Mouse (Mus musculus) CH12.LX (cell line): Measurements from ENCODE around the gene Pcolce. TPM values are rescaled to one million over a fixed set of nuclear protein-coding genes. Genes with fewer than 3 reads are reported as not detected.

Experiments used
- DNase-seq: peaks from one replicate; pipeline ENCODE4 v3.0.0-alpha.2; 2013; ENCODE audit errors: extremely low read depth
- H3K27ac ChIP-seq: 2 replicates; pipeline ENCODE4 v1.5.1; 2012; ENCODE audit warnings: low read depth, mild to moderate bottlenecking, control low read depth, moderate library complexity; ENCODE audit not compliant: insufficient read depth
- H3K27me3 ChIP-seq: replicated peaks from 2 replicates; pipeline ENCODE3; 2012; ENCODE audit warnings: inconsistent platforms
- H3K36me3 ChIP-seq, 2 experiments: replicated peaks in 1 of 2; 2 replicates each; pipeline versions ENCODE3 to v1.6.1; 2012; ENCODE audit warnings: inconsistent platforms in 1 of 2, low read length in 1 of 2, mild to moderate bottlenecking in 1 of 2, mixed read lengths in 1 of 2, moderate library complexity in 1 of 2; ENCODE audit not compliant: control insufficient read depth in 1 of 2, insufficient read depth in 1 of 2
- H3K4me1 ChIP-seq, 2 experiments: 2 replicates each; pipeline ENCODE4 v1.6.1; 2012; ENCODE audit warnings: inconsistent platforms in 1 of 2, moderate library complexity in 1 of 2; ENCODE audit not compliant: insufficient read depth in 2 of 2, control insufficient read depth in 1 of 2
- H3K4me2 ChIP-seq: 2 replicates; pipeline ENCODE4 v1.6.1; 2012; ENCODE audit warnings: low read depth, mild to moderate bottlenecking, control low read depth; ENCODE audit not compliant: poor library complexity, insufficient read depth, severe bottlenecking
- H3K4me3 ChIP-seq, 3 experiments: fragments of 150-350 bp in 1 of 3; sonication (generic) in 1 of 3; replicated peaks in 1 of 3; 2 replicates each; pipeline versions ENCODE3 to v1.5.1; 2011 to 2012; ENCODE audit warnings: low read depth in 2 of 3, low read length in 2 of 3, mild to moderate bottlenecking in 2 of 3, moderate library complexity in 2 of 3, control low read depth in 1 of 3, improper control_type of control experiment in 1 of 3, inconsistent platforms in 1 of 3, mixed read lengths in 1 of 3; ENCODE audit not compliant: poor library complexity in 1 of 3
- H3K79me2 ChIP-seq: replicated peaks from 2 replicates; pipeline ENCODE4 v1.6.1; 2012; ENCODE audit warnings: mild to moderate bottlenecking, moderate library complexity; ENCODE audit not compliant: control insufficient read depth, poor library complexity, insufficient read depth, severe bottlenecking; ENCODE audit errors: extremely low read depth
- H3K9ac ChIP-seq: 2 replicates; pipeline ENCODE4 v1.6.1; 2012; ENCODE audit warnings: low read depth, mild to moderate bottlenecking, control low read depth, moderate library complexity; ENCODE audit not compliant: insufficient read depth
- H3K9me3 ChIP-seq: replicated peaks from 2 replicates; pipeline ENCODE3; 2012; ENCODE audit warnings: low read length, inconsistent platforms, mixed read lengths
- CHD1 ChIP-seq: IDR thresholded peaks from 2 replicates; pipeline ENCODE4 v1.6.1; 2012; ENCODE audit warnings: low read depth, low read length, improper control_type of control experiment, inconsistent platforms
- CTCF ChIP-seq, 2 experiments: IDR thresholded peaks in 1 of 2; conservative IDR thresholded peaks in 1 of 2; 2 replicates each; pipeline ENCODE4 v1.5.1; 2011 to 2012; ENCODE audit warnings: low read depth in 2 of 2, low read length in 2 of 2, improper control_type of control experiment in 1 of 2, inconsistent platforms in 1 of 2, mild to moderate bottlenecking in 1 of 2, moderate library complexity in 1 of 2
- E2F4 ChIP-seq: IDR thresholded peaks from 2 replicates; pipeline ENCODE4 v1.6.1; 2011; ENCODE audit warnings: low read depth, low read length, improper control_type of control experiment; ENCODE audit not compliant: insufficient replicate concordance
- ELF1 ChIP-seq: IDR thresholded peaks from 2 replicates; pipeline ENCODE4 v1.6.1; 2014; ENCODE audit warnings: low read depth, mild to moderate bottlenecking, inconsistent platforms, low read length, improper control_type of control experiment
- EP300 ChIP-seq: IDR thresholded peaks from 2 replicates; pipeline ENCODE4 v1.6.1; 2011; ENCODE audit warnings: low read length, improper control_type of control experiment
- ETS1 ChIP-seq: conservative IDR thresholded peaks from 2 replicates; pipeline ENCODE4 v1.6.1; 2012; ENCODE audit warnings: low read depth, mild to moderate bottlenecking, inconsistent platforms, low read length, improper control_type of control experiment, moderate library complexity
- GABPA ChIP-seq: IDR thresholded peaks from 2 replicates; pipeline ENCODE4 v1.6.1; 2012; ENCODE audit warnings: low read depth, low read length, improper control_type of control experiment, inconsistent platforms; ENCODE audit not compliant: insufficient replicate concordance
- IRF4 ChIP-seq: IDR thresholded peaks from 2 replicates; pipeline ENCODE4 v1.6.1; 2014; ENCODE audit warnings: low read depth, mild to moderate bottlenecking, inconsistent platforms, low read length, improper control_type of control experiment
- JUN ChIP-seq: IDR thresholded peaks from 2 replicates; pipeline ENCODE4 v1.6.1; 2011; ENCODE audit warnings: low read depth, mild to moderate bottlenecking, low read length, improper control_type of control experiment, moderate library complexity; ENCODE audit not compliant: insufficient read depth
- MAFK ChIP-seq: IDR thresholded peaks from 2 replicates; pipeline ENCODE4 v1.6.1; 2011; ENCODE audit warnings: low read length, improper control_type of control experiment; ENCODE audit not compliant: insufficient replicate concordance
- MEF2A ChIP-seq: IDR thresholded peaks from 2 replicates; pipeline ENCODE4 v1.6.1; 2014; ENCODE audit warnings: low read depth, mild to moderate bottlenecking, inconsistent platforms, low read length, improper control_type of control experiment, borderline replicate concordance
- MXI1 ChIP-seq: IDR thresholded peaks from 2 replicates; pipeline ENCODE4 v1.6.1; 2011; ENCODE audit warnings: mild to moderate bottlenecking, low read depth, low read length, improper control_type of control experiment
- MYC ChIP-seq: IDR thresholded peaks from 2 replicates; pipeline ENCODE4 v1.6.1; 2011; ENCODE audit warnings: low read depth, mild to moderate bottlenecking, improper control_type of control experiment, low read length
- NELFE ChIP-seq: IDR thresholded peaks from 2 replicates; pipeline ENCODE4 v1.6.1; 2011; ENCODE audit warnings: low read depth, low read length, improper control_type of control experiment
- PAX5 ChIP-seq: IDR thresholded peaks from 2 replicates; pipeline ENCODE4 v1.6.1; 2012; ENCODE audit warnings: low read length, inconsistent platforms, mixed read lengths
- POLR2A ChIP-seq: IDR thresholded peaks from 2 replicates; pipeline ENCODE4 v1.6.1; 2011; ENCODE audit warnings: low read depth, mild to moderate bottlenecking, improper control_type of control experiment, low read length
- RAD21 ChIP-seq: IDR thresholded peaks from 2 replicates; pipeline ENCODE4 v1.6.1; 2011; ENCODE audit warnings: low read depth, mild to moderate bottlenecking, low read length, improper control_type of control experiment, moderate library complexity
- TBP ChIP-seq: conservative IDR thresholded peaks from 2 replicates; pipeline ENCODE4 v1.6.1; 2011; ENCODE audit warnings: low read depth, low read length, improper control_type of control experiment
- UBTF ChIP-seq: IDR thresholded peaks from 2 replicates; pipeline ENCODE4 v1.6.1; 2012; ENCODE audit warnings: low read depth, mild to moderate bottlenecking, inconsistent platforms, low read length, improper control_type of control experiment, moderate library complexity
- USF2 ChIP-seq: conservative IDR thresholded peaks from 2 replicates; pipeline ENCODE4 v1.6.1; 2011; ENCODE audit warnings: low read depth, low read length, improper control_type of control experiment
- ZKSCAN1 ChIP-seq: IDR thresholded peaks from 2 replicates; pipeline ENCODE4 v1.6.1; 2012; ENCODE audit warnings: low read depth, inconsistent platforms, low read length, improper control_type of control experiment, borderline replicate concordance
- ZMIZ1 ChIP-seq: IDR thresholded peaks from 2 replicates; pipeline ENCODE4 v1.6.1; 2012; ENCODE audit warnings: low read depth, mild to moderate bottlenecking, inconsistent platforms, low read length, improper control_type of control experiment
- ZNF384 ChIP-seq: IDR thresholded peaks from 2 replicates; pipeline ENCODE4 v1.6.1; 2012; ENCODE audit warnings: low read depth, low read length, improper control_type of control experiment, inconsistent platforms
- dilution Hi-C: fragments of 300-500 bp; cut with MboI; formaldehyde crosslinking; loops from 2 replicates; pipeline ENCODE4 v1.14.3; 2020; ENCODE audit warnings: low sequenced_read_pairs; ENCODE audit not compliant: extremely low pct_unique_long_range_greater_than_20kb, extremely low pct_ligation_motif_present
- in situ Hi-C: fragments of 300-500 bp; cut with MboI; formaldehyde crosslinking; loops from 3 replicates; pipeline ENCODE4 v1.14.3; 2019; ENCODE audit warnings: low sequenced_read_pairs, low pct_ligation_motif_present, low pct_unique_long_range_greater_than_20kb, mixed read lengths
- polyA plus RNA-seq: library from polyadenylated mRNA; unstranded; fragments of >175 nt; gene quantifications from 2 replicates; pipeline ENCODE4 v1.2.1, GENCODE M21; 2012; ENCODE audit warnings: low read depth; ENCODE audit not compliant: insufficient read length
- total RNA-seq, 2 experiments: library from RNA; depleted of rRNA; stranded (reverse); fragments of 300-350 nt in 1 of 2; fragments of >200 nt in 1 of 2; gene quantifications; 2 replicates each; pipeline ENCODE4 v1.2.3; 2012 to 2014

The Pcolce gene
- total and polyA plus RNA-seq, 3 experiments, result 0.30 to 0.97 TPM; not detected in 1

GRCm38 (mm10) chr5:137600281-137600618 lies 13.3 kb downstream of the Pcolce start:
- Histone ChIP-seq H3K27ac (no peak overlapping the region), H3K36me3 (peaks cover 12 to 29% of the 10 kb centered on the region in 2 experiments), H3K9ac (peak overlapping the region; percentile 81), H3K4me3 (peak overlapping the region; percentile 60 to 92 (median 74)), H3K79me2 (peaks cover 6% of the 10 kb centered on the region; the same call in 1 of the 2 replicates), H3K27me3 (no peaks in the 10 kb centered on the region), H3K4me2 (peak overlapping the region; percentile 86), H3K9me3 (no peaks in the 10 kb centered on the region), H3K4me1 (peaks cover 13 to 40% of the 10 kb centered on the region in 2 experiments)
- TF ChIP-seq NELFE (no peak), ZKSCAN1 (no peak), MYC (no peak), TBP (no peak), PAX5 (no peak), ETS1 (no peak), RAD21 (no peak), MEF2A (no peak), ELF1 (no peak), CHD1 (no peak), POLR2A (no peak), CTCF (conservative IDR thresholded peaks at IDR 0.05 in 1 of 2, IDR thresholded peaks at IDR 0.05 in 1 of 2; ENCODE audit: low read depth in 2 of 2, low read length in 2 of 2) (no peak), EP300 (no peak), E2F4 (no peak), GABPA (no peak), ZNF384 (no peak), IRF4 (no peak), MAFK (no peak)
- dilution Hi-C loops, result no loop called here
- DNase-seq, result peak; percentile 5
- in situ Hi-C loops, result no loop called here

GRCm38 (mm10) chr5:137599600-137599999 lies 14.0 kb downstream of the Pcolce start:
- no peak for TF ChIP-seq CTCF (conservative IDR thresholded peaks at IDR 0.05 in 1 of 2, IDR thresholded peaks at IDR 0.05 in 1 of 2; ENCODE audit: low read depth in 2 of 2, low read length in 2 of 2)
- no peak for TF ChIP-seq E2F4
- TF ChIP-seq JUN, result no peak
- TF ChIP-seq TBP, result no peak
- no peak for TF ChIP-seq UBTF
- no peak for TF ChIP-seq USF2
- no peak for TF ChIP-seq MEF2A
- TF ChIP-seq ELF1, result no peak
- TF ChIP-seq ZMIZ1, result no peak
- TF ChIP-seq MYC, result no peak
- no peak for TF ChIP-seq MXI1
- no peak for TF ChIP-seq POLR2A
- no peak for TF ChIP-seq ZNF384
- Histone ChIP-seq H3K27ac (no peak overlapping the region), H3K9ac (no peak overlapping the region; the same call in 1 of the 2 replicates), H3K27me3 (no peaks in the 10 kb centered on the region), H3K36me3 (peaks cover 12 to 24% of the 10 kb centered on the region in 2 experiments), H3K9me3 (no peaks in the 10 kb centered on the region), H3K79me2 (peaks cover 6% of the 10 kb centered on the region; the same call in 1 of the 2 replicates), H3K4me3 (peak overlapping the region; percentile 60 to 92 (median 74)), H3K4me1 (peaks cover 13 to 35% of the 10 kb centered on the region in 2 experiments), H3K4me2 (peak overlapping the region; percentile 86; the same call in 1 of the 2 replicates)
- in situ Hi-C loops (no loop called here), dilution Hi-C loops (no loop called here)
- no peak for DNase-seq
